Mouse (Mus musculus): Measurements from ENCODE around the gene Slc15a4. TPM values are rescaled to one million over a fixed set of nuclear protein-coding genes. Genes with fewer than 3 reads are reported as not detected.

Gene Slc15a4
- polyA plus RNA-seq, 1 experiment from 2014 or later = 9.8 TPM

Other genes with a start within 250 kb of the Slc15a4 start
- gene Glt1d1, start 635 bp downstream of the Slc15a4 start, polyA plus RNA-seq (2015; fragmentation: Nextera tagmentation; extraction: Ambion mirVana) = 0.10 and 0.37 TPM in 2 replicates

Data from liver, embryonic 15.5 days (tissue).